ENCODE assay signal across 28 mouse cellular contexts in genomic region chr4:14239790-14240189, GRCm38 (mm10).
DNase-seq lines count a peak whose midpoint lies in the region; ATAC-seq and TF ChIP-seq lines count a peak whose summit lies in the region.
"Had no signal": no experiment of that assay in that cellular context is flagged by ENCODE, and none has a peak within 500 bp of the region (broad histone marks: within the 10 kb centered on the region; RNA-seq: fewer than 3 reads in every experiment).

No protein-coding gene starts in this region.

- TF ChIP-seq POLR2A in testis, adult 2 months (IDR thresholded peaks at IDR 0.05; ENCODE audit: control insufficient read depth, low read depth, low read length) = no peak

- no peak overlapping the region for H3K27ac ChIP-seq in testis, adult 2 months (ENCODE audit: control insufficient read depth, insufficient read depth, low read depth, low read length)
- no peak overlapping the region for H3K27ac ChIP-seq in heart, embryonic 16.5 days (ENCODE audit: low read length)
- H3K27ac ChIP-seq: embryonic facial prominence, embryonic 13.5 days; forebrain, embryonic 12.5 days; hindbrain, embryonic 10.5 days; intestine, embryonic 15.5 days; limb, embryonic 13.5 days; liver, embryonic 12.5 days; stomach, embryonic 15.5 days had no signal

- no peaks in the 10 kb centered on the region for H3K27me3 ChIP-seq in testis, adult 2 months (ENCODE audit: control insufficient read depth, insufficient read depth, low read length)
- H3K27me3 ChIP-seq in heart, embryonic 16.5 days (ENCODE audit: control insufficient read depth, insufficient read depth, low read length) = no peaks in the 10 kb centered on the region
- H3K27me3 ChIP-seq: embryonic facial prominence, embryonic 13.5 days; forebrain, embryonic 12.5 days; intestine, embryonic 15.5 days; limb, embryonic 13.5 days; liver, embryonic 12.5 days; Patski; stomach, embryonic 15.5 days had no signal

- H3K4me1 ChIP-seq in testis, adult 2 months (ENCODE audit: control insufficient read depth, insufficient read depth, low read length) = no peaks in the 10 kb centered on the region
- H3K4me1 ChIP-seq in heart, embryonic 16.5 days (ENCODE audit: control insufficient read depth, insufficient read depth, low read length) = no peaks in the 10 kb centered on the region
- H3K4me1 ChIP-seq: embryonic facial prominence, embryonic 13.5 days; forebrain, embryonic 12.5 days; hindbrain, embryonic 10.5 days; intestine, embryonic 15.5 days; limb, embryonic 13.5 days; liver, embryonic 12.5 days; stomach, embryonic 15.5 days had no signal

- no peaks in the 10 kb centered on the region for H3K9me3 ChIP-seq in heart, embryonic 16.5 days (replicated peaks; ENCODE audit: control insufficient read depth, low read length)
- H3K9me3 ChIP-seq: embryonic facial prominence, embryonic 13.5 days; forebrain, embryonic 12.5 days; hindbrain, embryonic 10.5 days; intestine, embryonic 15.5 days; limb, embryonic 13.5 days; liver, embryonic 12.5 days; stomach, embryonic 15.5 days had no signal

- peak; percentile 55; the same call in 1 of the 2 replicates for ATAC-seq in heart, embryonic 16.5 days (replicated peaks; ENCODE audit: extremely low read depth, insufficient read depth, low FRiP score)
- ATAC-seq: hindbrain, embryonic 16.5 days; intestine, embryonic 15.5 days; liver, embryonic 12.5 days; midbrain, embryonic 16.5 days; Patski had no signal

- WGBS in heart, embryonic 16.5 days = 65% methylated on average over 4 of the region's 4 CpGs

- peak; percentile 88 for DNase-seq in heart, adult 11 months
- DNase-seq in heart, postnatal 25 days (ENCODE audit: low spot score) = no peak
- DNase-seq in testis, postnatal 10 days (ENCODE audit: low spot score) = no peak
- DNase-seq in T-cell, adult 2 months (ENCODE audit: low spot score) = no peak
- no peak for DNase-seq in left cerebral cortex, postnatal 36 days (ENCODE audit: low spot score in 2 of 2)
- no peak for DNase-seq in c-Kit-positive CD71-positive TER-119-positive erythroid progenitor cells, embryonic 14.5 days (ENCODE audit: low spot score)
- DNase-seq: adrenal gland, postnatal 10 days; cerebellum, adult 9-11 months; embryo, embryonic 11 days; gastrocnemius, postnatal 25 days; kidney, postnatal 25 days; layer of hippocampus, postnatal 36 days; lung, adult 18-20 months; thymus, adult 2 months; thymus, postnatal 4 days had no signal

- TF ChIP-seq CTCF in testis, adult 2 months (IDR thresholded peaks at IDR 0.05; ENCODE audit: control insufficient read depth, insufficient read depth, insufficient replicate concordance, low read depth, low read length) = no peak

- H3K4me3 ChIP-seq in testis, adult 2 months (ENCODE audit: control insufficient read depth, low read depth, low read length) = peak overlapping the region; percentile 78
- no peak overlapping the region for H3K4me3 ChIP-seq in heart, embryonic 16.5 days (ENCODE audit: low read length)
- H3K4me3 ChIP-seq: embryonic facial prominence, embryonic 13.5 days; erythroblast, embryonic 14.5 days; forebrain, embryonic 12.5 days; hindbrain, embryonic 10.5 days; intestine, embryonic 15.5 days; limb, embryonic 13.5 days; liver, embryonic 12.5 days; stomach, embryonic 15.5 days had no signal

- no peak overlapping the region for H3K9ac ChIP-seq in heart, embryonic 16.5 days (ENCODE audit: low read length)
- H3K9ac ChIP-seq: embryonic facial prominence, embryonic 13.5 days; forebrain, embryonic 12.5 days; intestine, embryonic 15.5 days; limb, embryonic 13.5 days; liver, embryonic 12.5 days; stomach, embryonic 15.5 days had no signal

- H3K4me2 ChIP-seq in heart, embryonic 16.5 days (ENCODE audit: low read depth, low read length) = no peak overlapping the region
- H3K4me2 ChIP-seq: embryonic facial prominence, embryonic 13.5 days; forebrain, embryonic 12.5 days; intestine, embryonic 15.5 days; limb, embryonic 13.5 days; liver, embryonic 12.5 days; stomach, embryonic 15.5 days had no signal

- intact Hi-C loops in heart, postnatal 25 days (cut with DNase I) = no loop called here
- intact Hi-C loops in left cerebral cortex, postnatal 36 days (cut with DNase I) = no loop called here

- H3K36me3 ChIP-seq in testis, adult 2 months (ENCODE audit: control insufficient read depth, insufficient read depth, low read length) = no peaks in the 10 kb centered on the region
- no peaks in the 10 kb centered on the region for H3K36me3 ChIP-seq in heart, embryonic 16.5 days (ENCODE audit: control insufficient read depth, insufficient read depth)
- H3K36me3 ChIP-seq: embryonic facial prominence, embryonic 13.5 days; forebrain, embryonic 12.5 days; hindbrain, embryonic 10.5 days; intestine, embryonic 15.5 days; limb, embryonic 13.5 days; liver, embryonic 12.5 days; stomach, embryonic 15.5 days had no signal
